Comparison of ENCODE assay signal across 8 mouse cellular contexts in the genomic region with DNA sequence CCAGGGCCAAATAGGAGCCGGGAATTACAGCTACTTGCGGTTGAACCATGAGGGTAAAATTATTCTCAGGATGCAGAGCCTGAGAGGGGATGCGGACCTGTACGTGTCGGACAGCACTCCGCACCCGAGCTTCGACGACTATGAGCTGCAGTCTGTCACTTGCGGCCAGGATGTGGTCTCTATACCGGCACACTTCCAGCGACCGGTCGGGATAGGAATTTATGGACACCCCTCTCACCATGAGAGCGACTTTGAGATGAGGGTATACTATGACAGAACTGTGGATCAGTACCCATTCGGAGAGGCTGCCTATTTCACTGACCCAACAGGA. TPM values are rescaled to one million over a fixed set of nuclear protein-coding genes. Genes with fewer than 3 reads are reported as not detected.
DNase-seq lines count a peak whose midpoint lies in the region; ATAC-seq and TF ChIP-seq lines count a peak whose summit lies in the region.

No protein-coding gene starts in this region.

- H3K4me2 ChIP-seq in midbrain, embryonic 15.5 days: peak overlapping the region; percentile 96

- H3K9me3 ChIP-seq in midbrain, embryonic 15.5 days: no peaks in the 10 kb centered on the region

- TF ChIP-seq CTCF in liver, adult 2 months (IDR thresholded peaks at IDR 0.05; ENCODE audit: low read depth, low read length): no peak

- no peaks in the 10 kb centered on the region for H3K79me2 ChIP-seq in liver, adult 2 months (ENCODE audit: control insufficient read depth, insufficient read depth, low read length)

- peak overlapping the region; percentile 61; the same call in 1 of the 2 replicates for H3K27ac ChIP-seq in liver, adult 2 months (replicated peaks; ENCODE audit: insufficient read depth, low read depth, low read length)
- H3K27ac ChIP-seq in midbrain, embryonic 15.5 days: peak overlapping the region; percentile 84; the same call in 1 of the 2 replicates

- H3K4me1 ChIP-seq in liver, adult 2 months (ENCODE audit: control insufficient read depth, insufficient read depth, low read length): peaks cover 9% of the 10 kb centered on the region
- H3K4me1 ChIP-seq in midbrain, embryonic 15.5 days: peaks cover 28% of the 10 kb centered on the region

- 5% methylated on average over 16 of the region's 16 CpGs for WGBS in liver, adult 2 months
- WGBS in midbrain, embryonic 15.5 days: 21% methylated on average over 16 of the region's 16 CpGs

- ATAC-seq in common myeloid progenitor, adult 5-6 weeks (replicated peaks; ENCODE audit: low read depth, poor library complexity, severe bottlenecking): peak; percentile 16; the same call in 1 of the 2 replicates
- ATAC-seq in midbrain, embryonic 15.5 days (replicated peaks): no peak; the same call in 1 of the 2 replicates

- no peaks in the 10 kb centered on the region for H3K27me3 ChIP-seq in liver, adult 2 months (ENCODE audit: control insufficient read depth, insufficient read depth, low read length)
- no peaks in the 10 kb centered on the region for H3K27me3 ChIP-seq in midbrain, embryonic 15.5 days (replicated peaks)

- H3K4me3 ChIP-seq in liver, adult 2 months (ENCODE audit: insufficient read depth, low read depth, low read length): peak overlapping the region; percentile 70
- peak overlapping the region; percentile 91 for H3K4me3 ChIP-seq in midbrain, embryonic 15.5 days

- H3K36me3 ChIP-seq in liver, adult 2 months (ENCODE audit: control insufficient read depth, insufficient read depth, low read length): peaks cover 6% of the 10 kb centered on the region; the same call in 1 of the 2 replicates
- peaks cover 14% of the 10 kb centered on the region; the same call in 1 of the 2 replicates for H3K36me3 ChIP-seq in midbrain, embryonic 15.5 days (replicated peaks)

- peak overlapping the region; percentile 73 for H3K9ac ChIP-seq in liver, adult 2 months (ENCODE audit: low read depth, low read length)
- peak overlapping the region; percentile 70 for H3K9ac ChIP-seq in midbrain, embryonic 15.5 days

- no peak for TF ChIP-seq POLR2A in liver, adult 2 months (IDR thresholded peaks at IDR 0.05; ENCODE audit: extremely low read depth, insufficient read depth, low read length)

- DNase-seq in liver, adult 2 months (ENCODE audit: extremely low read depth, low read depth, low spot score): no peak
- no peak for DNase-seq in liver
- peak; percentile 40 for DNase-seq in induced T-regulatory cell, adult 2 months (ENCODE audit: low read depth)
- no peak for DNase-seq in frontal cortex, postnatal 14 days (ENCODE audit: low spot score in 2 of 2)
- DNase-seq in ovary, postnatal 14 days (ENCODE audit: low spot score): no peak
- no peak for DNase-seq in layer of hippocampus, adult 11-12 months (ENCODE audit: low spot score)

RNA-seq across cellular contexts. Expression of a gene that starts 0.7 kb away (rescaled TPM):
- 18.5 and 21.1 TPM in 2 replicates for total RNA-seq in liver, adult 2 months (2014; rRNA removed)
- 16.7 and 17.4 TPM in 2 replicates for polyA plus RNA-seq in liver, adult 2 months (2012; rRNA removed)
- total RNA-seq in common myeloid progenitor, adult 5-6 weeks (2017): 7.7 and 8.0 TPM in 2 replicates
- polyA plus RNA-seq in midbrain, embryonic 15.5 days (2015; fragmentation: Nextera tagmentation; extraction: Ambion mirVana): 21.1 and 21.9 TPM in 2 replicates

RNA-seq across cellular contexts. Expression of a gene that starts 0.7 kb away (rescaled TPM):
- total RNA-seq in liver, adult 2 months (2014; rRNA removed): 0.74 and 0.87 TPM in 2 replicates
- 1.4 and 2.3 TPM in 2 replicates for polyA plus RNA-seq in liver, adult 2 months (2012; rRNA removed)
- 5.7 TPM in 1 of 2 replicates, not detected in the other for total RNA-seq in common myeloid progenitor, adult 5-6 weeks (2017)
- 8.2 and 9.0 TPM in 2 replicates for polyA plus RNA-seq in midbrain, embryonic 15.5 days (2015; fragmentation: Nextera tagmentation; extraction: Ambion mirVana)

RNA-seq across cellular contexts. Expression of a gene that starts 17.4 kb away (rescaled TPM):
- total RNA-seq in liver, adult 2 months (2014; rRNA removed): 14.0 and 14.4 TPM in 2 replicates
- 7.6 and 7.9 TPM in 2 replicates for polyA plus RNA-seq in liver, adult 2 months (2012; rRNA removed)
- 105 and 124 TPM in 2 replicates for total RNA-seq in common myeloid progenitor, adult 5-6 weeks (2017)
- 15.9 and 16.0 TPM in 2 replicates for polyA plus RNA-seq in midbrain, embryonic 15.5 days (2015; fragmentation: Nextera tagmentation; extraction: Ambion mirVana)

RNA-seq across cellular contexts. Expression of a gene that starts 34.6 kb away (rescaled TPM):
- total RNA-seq in liver, adult 2 months (2014; rRNA removed): 6.6 and 7.4 TPM in 2 replicates
- 3.5 and 4.6 TPM in 2 replicates for polyA plus RNA-seq in liver, adult 2 months (2012; rRNA removed)
- 8.2 and 9.0 TPM in 2 replicates for total RNA-seq in common myeloid progenitor, adult 5-6 weeks (2017)
- polyA plus RNA-seq in midbrain, embryonic 15.5 days (2015; fragmentation: Nextera tagmentation; extraction: Ambion mirVana): 8.3 and 9.6 TPM in 2 replicates

RNA-seq across cellular contexts. Expression of a gene that starts 34.9 kb away (rescaled TPM):
- total RNA-seq in liver, adult 2 months (2014; rRNA removed): not detected in 2 replicates
- polyA plus RNA-seq in liver, adult 2 months (2012; rRNA removed): 0.54 TPM in 1 of 2 replicates, not detected in the other
- 2.6 TPM in 1 of 2 replicates, not detected in the other for total RNA-seq in common myeloid progenitor, adult 5-6 weeks (2017)
- 1.6 TPM in 1 of 2 replicates, not detected in the other for polyA plus RNA-seq in midbrain, embryonic 15.5 days (2015; fragmentation: Nextera tagmentation; extraction: Ambion mirVana)
